Mouse (Mus musculus): ENCODE measurements around the gene Eif4e1b.
"Not testable (repeated sequence)": the region's sequence is repeated elsewhere in the genome, so short reads cannot be mapped to it uniquely, and the experiment has no call there.

Gene Eif4e1b

DNA sequence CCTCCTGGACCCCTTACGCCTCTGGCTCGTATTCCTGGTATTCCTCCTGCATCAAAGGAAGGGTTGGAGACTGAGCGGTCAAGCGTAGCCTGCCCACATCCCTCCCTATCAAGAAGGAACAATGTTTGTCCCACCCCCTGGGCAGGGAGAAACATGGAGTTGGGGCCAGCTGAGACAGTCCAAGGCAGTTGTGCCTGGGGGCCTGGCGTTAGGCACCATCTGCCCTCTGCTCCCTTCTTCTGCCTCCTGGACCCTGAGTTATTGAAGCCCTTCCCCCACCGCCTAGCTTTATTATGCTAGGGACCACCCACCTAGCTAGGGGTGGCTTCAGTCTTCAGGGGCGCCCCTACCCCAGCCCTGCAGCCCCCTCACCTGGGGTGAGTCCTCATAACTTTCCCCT is 24.3 kb upstream of the Eif4e1b start:
- no peak for DNase-seq (ENCODE audit: low spot score in 2 of 2)

DNA sequence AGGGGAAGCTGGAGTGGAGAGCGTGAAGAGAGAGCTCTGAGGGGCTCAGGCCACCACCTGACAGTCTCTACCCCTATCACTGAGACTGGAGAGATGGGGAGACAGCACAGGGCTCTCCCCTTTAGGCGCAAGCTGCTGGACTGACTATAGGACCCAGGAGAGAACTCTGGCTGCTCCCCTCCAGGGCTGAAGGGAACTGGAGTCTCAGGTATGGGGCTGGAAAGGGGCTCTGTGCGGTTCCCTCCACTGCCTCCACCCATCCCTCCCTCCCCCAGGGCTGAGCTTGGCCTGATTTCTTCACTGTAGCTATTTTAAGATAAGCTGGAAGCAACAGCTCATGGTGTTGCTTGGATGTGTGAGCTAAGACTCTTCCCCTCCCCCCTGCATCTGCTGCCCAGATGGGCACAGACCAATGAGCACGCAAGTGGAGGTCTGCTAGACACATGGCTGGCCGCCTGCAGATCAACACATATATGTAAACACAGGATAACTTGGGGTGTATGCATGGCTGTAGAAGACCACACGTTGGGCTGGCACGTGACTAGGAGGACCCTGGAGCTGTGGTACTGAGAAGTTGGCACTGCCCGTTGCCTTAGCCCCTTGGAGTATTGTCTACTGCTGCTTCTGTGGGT is 23.5 kb upstream of the Eif4e1b start:
- peak in 1 of 2 experiments; percentile 66 for DNase-seq (ENCODE audit: low spot score in 2 of 2)

GRCm38 (mm10) chr13:54760906-54761305 is 22.9 kb upstream of the Eif4e1b start:
- DNase-seq (ENCODE audit: low spot score in 2 of 2): no peak

DNA sequence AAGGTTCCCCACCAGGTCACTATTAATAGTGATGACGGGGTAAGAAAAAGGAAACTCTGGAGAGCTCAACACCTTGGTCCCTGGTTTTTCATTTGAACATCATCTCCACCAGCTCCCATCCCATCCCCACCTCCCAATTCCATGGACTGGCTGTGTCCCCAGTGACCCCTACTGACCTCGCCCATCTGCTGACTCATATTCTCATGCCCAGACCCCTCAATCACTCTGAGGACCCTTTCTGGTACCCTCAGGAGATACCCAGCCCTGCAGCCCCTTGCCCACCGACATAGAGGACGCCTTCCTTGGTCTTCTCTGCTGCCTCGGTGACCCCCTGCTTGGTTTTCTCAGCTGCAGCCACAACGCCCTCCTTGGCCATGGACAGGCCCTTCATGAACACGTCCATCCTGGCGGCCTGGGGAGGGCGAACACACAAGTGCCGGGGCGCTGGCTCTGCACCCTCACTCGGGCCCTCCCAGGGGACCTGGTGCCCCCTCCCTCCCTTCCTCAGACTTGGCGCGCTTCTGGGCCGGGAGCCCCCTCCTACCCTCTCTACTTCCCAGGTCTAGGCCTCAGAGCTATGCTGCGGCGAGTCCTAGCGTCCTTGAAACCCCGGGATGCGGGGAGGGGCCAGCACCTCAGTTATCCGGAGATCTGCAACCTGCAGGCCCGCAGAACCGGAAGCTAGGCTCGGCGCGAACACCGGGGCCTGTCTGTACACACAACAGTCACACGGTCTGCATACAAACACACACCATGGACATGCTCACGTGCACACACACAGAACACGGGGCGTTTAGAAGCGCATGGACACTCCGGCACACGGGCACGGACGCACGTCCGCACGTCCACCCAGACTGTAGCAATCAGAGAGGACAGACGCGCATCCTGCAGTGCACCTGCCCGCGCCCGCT is 18.3 kb upstream of the Eif4e1b start:
- peak in 1 of 2 experiments; percentile 29 for DNase-seq (ENCODE audit: low spot score in 2 of 2)

- peak; percentile 72 to 81 for DNase-seq (ENCODE audit: low spot score in 2 of 2)
Observed at GRCm38 (mm10) chr13:54766192-54766768, 17.5 kb upstream of the Eif4e1b start, which contains the start of gene Sncb. Gene Sncb (minus strand): TSS chr13:54766595.

DNA sequence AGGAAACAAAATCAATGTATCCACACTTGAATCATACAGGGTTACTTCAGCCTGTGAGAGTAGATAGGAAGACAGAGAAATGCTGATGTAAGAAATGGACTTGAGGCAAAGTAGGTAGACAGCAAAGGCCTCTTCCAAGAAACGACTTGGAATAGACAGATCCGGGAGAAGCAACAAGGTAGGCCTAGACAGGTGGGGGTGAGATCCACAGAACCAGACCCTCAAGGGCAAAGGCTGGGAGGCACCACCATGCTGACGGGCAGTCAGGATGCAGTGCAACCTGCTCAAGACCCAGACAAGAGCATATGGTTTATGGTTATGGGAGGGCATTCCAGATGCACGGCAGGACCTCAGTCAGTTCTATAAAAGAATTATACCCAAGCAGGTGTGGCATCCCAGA is 16.8 kb upstream of the Eif4e1b start:
- no peak for DNase-seq (ENCODE audit: low spot score in 2 of 2)

DNA sequence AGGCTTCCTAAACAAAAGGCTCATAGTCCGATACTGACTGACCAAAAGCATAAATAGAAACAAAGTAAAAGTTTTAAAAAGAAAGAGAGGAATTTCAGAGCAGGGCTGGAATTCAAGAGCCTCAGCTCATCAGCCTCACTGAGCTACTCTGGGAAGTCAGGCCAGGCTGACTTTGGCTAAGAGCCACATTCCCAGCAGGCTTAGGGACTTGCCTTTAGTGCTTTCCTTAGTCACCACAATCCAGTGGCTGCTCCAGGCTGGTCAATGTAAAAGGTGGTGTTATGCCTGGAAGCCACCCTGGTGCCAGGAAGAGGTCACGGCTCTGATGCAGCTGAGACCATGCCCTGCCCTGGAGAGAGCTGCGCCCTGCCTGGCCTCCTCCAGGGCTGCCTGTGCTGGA is 3.2 kb upstream of the Eif4e1b start:
- no peak for DNase-seq (ENCODE audit: low spot score in 2 of 2)

- DNase-seq (ENCODE audit: low spot score in 2 of 2): no peak
Observed at GRCm38 (mm10) chr13:54781086-54781485, 2.7 kb upstream of the Eif4e1b start.

DNA sequence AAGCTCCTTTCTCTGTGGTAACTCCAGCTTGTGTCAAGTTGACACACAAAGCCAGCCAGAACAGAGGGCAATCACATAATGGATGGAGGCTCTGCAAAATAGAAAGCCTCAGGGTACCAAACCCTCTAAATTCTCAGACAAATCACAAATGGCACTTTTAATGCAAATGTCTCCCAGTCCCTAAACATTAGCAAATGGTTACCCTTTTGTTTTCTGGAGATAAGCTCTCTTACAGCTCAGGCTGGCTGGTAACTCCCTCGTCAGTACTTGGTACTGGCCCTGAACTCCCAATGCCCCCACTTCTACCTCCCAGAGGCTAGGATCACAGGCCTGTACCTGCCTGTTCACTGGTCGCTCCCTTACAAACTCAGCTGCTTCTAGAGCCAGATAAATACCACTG is 563 bp upstream of the Eif4e1b start:
- DNase-seq (ENCODE audit: low spot score in 2 of 2): no peak

DNA sequence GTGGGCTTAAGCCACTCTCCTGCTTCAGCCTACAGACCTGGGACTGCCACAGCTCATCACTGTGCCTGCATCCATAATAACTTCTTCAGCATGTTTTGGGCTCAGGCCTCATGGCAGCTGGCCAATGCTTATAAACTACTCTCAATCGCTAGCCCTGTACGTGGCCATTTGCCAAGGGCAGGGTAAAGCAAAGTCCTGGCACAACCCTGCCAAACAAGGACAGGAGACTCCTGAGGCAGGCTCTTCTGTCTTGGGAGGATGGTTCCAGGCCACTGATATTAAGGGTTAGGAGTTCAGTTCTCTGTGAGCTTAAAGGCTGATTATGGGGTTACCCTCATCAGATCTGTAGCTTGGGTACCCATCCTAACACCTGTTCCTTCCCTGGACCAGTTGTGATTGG is 3.8 kb downstream of the Eif4e1b start:
- DNase-seq (ENCODE audit: low spot score in 2 of 2): not testable (repeated sequence)

GRCm38 (mm10) chr13:54788740-54789560 is 5.2 kb downstream of the Eif4e1b start, which contains the start of gene Tspan17:
Gene Tspan17 (plus strand): TSS chr13:54789377.
- peak; percentile 78 to 86 for DNase-seq (ENCODE audit: low spot score in 2 of 2)

DNA sequence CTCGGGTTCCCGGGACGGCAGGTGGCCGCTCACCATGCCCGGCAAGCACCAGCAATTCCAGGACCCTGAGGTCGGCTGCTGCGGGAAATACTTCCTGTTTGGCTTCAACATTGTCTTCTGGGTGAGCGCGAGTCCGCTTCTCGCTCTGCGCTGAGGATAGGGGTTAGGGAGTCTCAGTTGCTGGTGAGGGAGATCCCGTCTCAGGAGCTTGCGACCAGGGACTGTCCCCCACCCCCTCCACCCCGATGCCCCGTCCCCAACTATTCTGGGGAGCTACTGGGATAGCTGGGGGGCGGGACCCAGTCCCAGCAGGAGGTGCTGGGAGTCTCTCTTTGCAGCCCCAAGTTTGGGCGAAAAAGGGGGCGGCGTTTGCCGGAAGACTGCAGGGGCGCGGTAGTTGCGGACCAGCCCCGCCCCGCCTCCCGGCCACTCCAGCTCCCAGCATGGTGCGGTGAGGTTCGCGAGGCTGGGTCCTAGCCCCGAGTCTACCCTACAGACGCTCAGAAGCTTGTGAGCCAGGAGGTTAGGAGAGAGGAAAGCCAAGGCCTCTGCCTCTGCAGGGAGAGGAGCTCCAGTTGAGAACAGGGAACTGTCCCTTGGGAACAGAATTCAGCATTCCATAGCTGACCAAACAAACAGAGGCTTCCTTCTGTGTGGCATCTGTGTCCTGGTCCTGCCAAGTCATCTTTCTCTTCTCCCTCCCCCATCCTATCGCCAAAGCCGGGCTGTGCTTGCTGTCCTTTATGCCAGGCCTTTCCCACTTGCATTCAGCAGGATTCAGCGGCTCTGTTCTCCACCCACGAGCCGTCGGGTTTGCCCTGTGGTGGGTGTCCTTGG is 6.0 kb downstream of the Eif4e1b start:
- peak in 1 of 2 experiments; percentile 42 for DNase-seq (ENCODE audit: low spot score in 2 of 2)

DNA sequence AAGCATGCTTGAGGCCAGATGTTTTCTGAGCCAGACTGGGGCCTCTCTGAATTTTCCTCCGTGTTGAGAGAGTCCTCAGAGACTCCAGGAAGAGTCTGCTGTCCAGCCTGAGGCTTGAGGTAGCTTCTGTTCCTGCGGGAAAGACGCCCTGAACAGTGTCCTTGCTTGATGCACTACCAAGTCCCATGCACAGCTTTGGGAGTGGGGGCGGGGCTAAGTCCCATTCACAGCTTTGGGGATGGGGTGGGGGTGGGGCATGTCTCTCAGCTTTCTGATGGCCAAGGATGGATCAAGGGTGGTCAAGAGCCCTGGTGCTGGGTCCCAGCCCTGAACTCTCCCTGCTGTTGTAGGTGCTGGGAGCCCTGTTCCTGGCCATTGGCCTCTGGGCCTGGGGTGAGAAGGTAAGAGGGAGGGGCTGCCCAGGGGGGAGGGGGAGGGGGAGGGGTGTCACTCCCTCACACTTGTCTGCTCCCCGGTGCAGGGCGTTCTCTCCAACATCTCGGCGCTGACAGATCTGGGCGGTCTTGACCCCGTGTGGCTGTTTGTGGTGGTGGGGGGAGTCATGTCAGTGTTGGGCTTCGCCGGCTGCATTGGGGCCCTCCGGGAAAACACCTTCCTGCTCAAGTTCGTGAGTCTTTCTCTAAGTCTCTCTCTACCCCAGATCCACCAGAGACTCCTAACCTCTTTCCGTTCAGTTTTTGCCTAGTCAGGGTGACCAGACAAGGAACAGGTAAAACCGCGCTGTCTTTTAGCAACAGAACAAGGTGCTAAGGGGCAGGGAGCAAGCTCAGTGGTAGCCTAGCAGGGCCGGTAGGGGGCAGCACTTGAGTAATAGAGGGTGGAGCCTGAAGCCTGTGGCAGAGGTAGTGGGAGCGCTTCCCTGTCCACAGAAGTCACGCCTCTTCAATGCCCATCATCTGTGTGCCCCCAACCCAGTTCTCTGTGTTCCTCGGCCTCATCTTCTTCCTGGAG is 8.7 kb downstream of the Eif4e1b start:
- no peak for DNase-seq (ENCODE audit: low spot score in 2 of 2)

DNA sequence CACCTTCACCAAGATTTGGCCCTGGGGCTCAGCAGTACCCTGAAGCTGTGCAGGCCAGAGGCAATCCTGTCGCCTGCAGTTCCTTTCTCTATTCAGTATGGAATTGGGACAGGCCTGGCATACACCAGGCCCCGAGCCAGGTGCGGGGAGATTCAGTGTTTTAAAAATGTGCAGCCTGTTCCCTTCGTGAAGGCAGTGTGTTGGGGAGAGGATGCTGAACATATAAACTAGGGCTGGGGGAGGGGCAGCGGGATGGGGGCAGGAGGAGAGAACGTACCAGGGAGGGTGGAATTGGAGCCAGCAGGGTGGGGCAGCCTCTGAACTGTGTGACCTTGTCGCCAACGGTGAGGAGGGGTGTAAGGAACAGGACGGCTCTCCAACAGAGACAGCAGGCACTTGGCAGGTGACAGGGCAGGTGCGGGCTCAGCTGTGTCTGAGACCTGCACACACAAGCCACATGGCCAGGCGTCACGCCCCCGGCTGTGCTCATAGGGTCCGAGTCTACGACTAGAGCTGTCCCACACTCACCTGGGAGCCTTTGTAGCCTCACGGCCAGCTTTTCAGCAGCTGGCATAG is 10.3 kb downstream of the Eif4e1b start:
- DNase-seq (ENCODE audit: low spot score in 2 of 2): peak in 1 of 2 experiments; percentile 10

DNA sequence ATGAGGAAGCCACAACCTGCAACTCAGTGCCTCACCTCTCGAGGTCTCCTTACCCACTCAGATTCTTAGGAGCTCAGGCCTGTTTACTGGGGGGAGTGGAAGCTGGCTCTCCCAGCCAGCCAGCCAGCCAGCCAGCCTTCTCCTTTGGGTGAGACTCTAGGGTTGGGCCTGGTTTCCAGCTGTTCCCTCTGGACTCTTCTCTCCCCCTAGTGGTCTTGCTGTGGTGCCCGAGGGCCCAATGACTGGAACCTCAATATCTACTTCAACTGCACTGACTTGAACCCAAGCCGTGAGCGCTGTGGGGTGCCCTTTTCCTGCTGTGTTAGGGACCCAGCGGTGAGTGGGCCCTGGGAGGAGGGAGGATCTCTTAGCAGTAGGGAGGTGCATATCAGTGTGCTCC is 11.0 kb downstream of the Eif4e1b start:
- DNase-seq (ENCODE audit: low spot score in 2 of 2): no peak

DNA sequence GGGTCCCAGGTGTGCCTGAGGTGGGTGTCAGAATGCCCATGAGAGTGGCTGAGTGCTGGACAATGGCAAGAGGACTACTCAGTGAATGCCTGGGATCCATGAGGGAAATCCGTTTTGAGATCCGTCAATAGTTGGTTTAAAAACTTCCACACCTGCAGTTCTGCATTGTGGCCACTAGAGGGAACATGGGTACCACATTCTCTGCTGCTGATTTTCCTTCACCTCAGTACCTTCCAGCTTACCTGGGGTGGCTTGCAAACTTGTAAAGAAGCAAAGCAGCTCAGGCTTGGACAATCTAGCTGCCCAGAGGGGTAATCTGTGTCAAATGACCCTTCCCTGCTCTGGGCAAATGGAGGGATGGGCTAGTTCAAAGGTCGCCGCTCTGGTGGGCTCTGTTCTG is 13.6 kb downstream of the Eif4e1b start:
- DNase-seq (ENCODE audit: low spot score in 2 of 2): no peak

GRCm38 (mm10) chr13:54797861-54798643 is 14.3 kb downstream of the Eif4e1b start:
- DNase-seq (ENCODE audit: low spot score in 2 of 2): no peak

GRCm38 (mm10) chr13:54798740-54799139 is 14.9 kb downstream of the Eif4e1b start:
- no peak for DNase-seq (ENCODE audit: low spot score in 2 of 2)

All from frontal cortex, postnatal 25 days (tissue).